Mouse (Mus musculus) neural tube, embryonic 12.5 days (tissue): ENCODE measurements around the gene Mras. TPM values are rescaled to one million over a fixed set of nuclear protein-coding genes. Genes with fewer than 3 reads are reported as not detected.

Experiments used
- ATAC-seq: fragments of 200-750 bp; cut with Nextera tagmentation; 2 replicates; pipeline ENCODE4 v1.8.0; 2017; ENCODE audit warnings: low read depth, mild to moderate bottlenecking, moderate TSS enrichment, moderate library complexity; ENCODE audit not compliant: low FRiP score
- H3K27ac ChIP-seq: fragments of 300-500 bp; sonication (generic); 2 replicates; pipeline ENCODE4 v1.5.1; 2016
- H3K27me3 ChIP-seq: fragments of 300-500 bp; sonication (generic); replicated peaks from 2 replicates; pipeline ENCODE4 v1.6.1; 2016; ENCODE audit warnings: mild to moderate bottlenecking
- H3K36me3 ChIP-seq: fragments of 300-500 bp; sonication (generic); 2 replicates; pipeline ENCODE4 v1.6.1; 2016; ENCODE audit warnings: mild to moderate bottlenecking
- H3K4me1 ChIP-seq: fragments of 300-500 bp; sonication (generic); 2 replicates; pipeline ENCODE4 v1.6.1; 2016
- H3K4me2 ChIP-seq: fragments of 300-500 bp; sonication (generic); replicated peaks from 2 replicates; pipeline ENCODE4 v1.6.1; 2016; ENCODE audit warnings: mild to moderate bottlenecking
- H3K4me3 ChIP-seq: fragments of 300-500 bp; sonication (generic); 2 replicates; pipeline ENCODE4 v1.5.1; 2016
- H3K9ac ChIP-seq: fragments of 300-500 bp; sonication (generic); 2 replicates; pipeline ENCODE4 v1.6.1; 2016; ENCODE audit warnings: mild to moderate bottlenecking
- H3K9me3 ChIP-seq: fragments of 300-500 bp; sonication (generic); 2 replicates; pipeline ENCODE4 v1.6.1; 2016; ENCODE audit warnings: mild to moderate bottlenecking
- WGBS: fragments of 180-500 bp; shearing (Covaris S2); methylation state at CpG from one replicate; pipeline ENCODE4 v1.1.7; 2016; 5-methylcytosine and 5-hydroxymethylcytosine counted together
- polyA plus RNA-seq: library from polyadenylated mRNA; unstranded; fragments of >200 nt; fragmentation: Nextera tagmentation; extraction: Ambion mirVana; gene quantifications from 2 replicates; pipeline ENCODE4 v1.2.1, GENCODE M21; 2016

Mras gene
- polyA plus RNA-seq: 27.5 and 30.7 TPM in 2 replicates

- Histone ChIP-seq H3K27ac (peak within 1 kb of the TSS; percentile 72), H3K4me2 (peak within 1 kb of the TSS; percentile 86), H3K4me3 (peak within 1 kb of the TSS; percentile 82), H3K9ac (peak within 1 kb of the TSS; percentile 87), H3K4me1 (peaks cover 23% of the 10 kb centered on the region), H3K36me3 (no peaks in the 10 kb centered on the region), H3K27me3 (peaks cover 17% of the 10 kb centered on the region), H3K9me3 (no peaks in the 10 kb centered on the region)
- ATAC-seq: 0 out of 2 replicates have a peak, but pooled peaks have one; percentile 1
- WGBS: 17% methylated on average over 27 of the region's 27 CpGs
Observed at GRCm38 (mm10) chr9:99437031-99437764, at the start of gene Mras. Mras (minus strand) TSS chr9:99437381.

- Histone ChIP-seq H3K9ac (no peak overlapping the region), H3K4me3 (no peak overlapping the region), H3K36me3 (peaks cover 59% of the 10 kb centered on the region), H3K4me1 (no peaks in the 10 kb centered on the region), H3K27ac (no peak overlapping the region), H3K9me3 (no peaks in the 10 kb centered on the region), H3K27me3 (no peaks in the 10 kb centered on the region), H3K4me2 (no peak overlapping the region)
- 97% methylated on average over 4 of the region's 4 CpGs for WGBS
- no peak for ATAC-seq
Observed at GRCm38 (mm10) chr9:99485144-99485543, 48.0 kb upstream of the Mras start.

GRCm38 (mm10) chr9:99484632-99485031, 47.5 kb upstream of the Mras start:
- Histone ChIP-seq H3K9ac (no peak overlapping the region), H3K36me3 (peaks cover 58% of the 10 kb centered on the region), H3K4me3 (no peak overlapping the region), H3K9me3 (no peaks in the 10 kb centered on the region), H3K27ac (no peak overlapping the region), H3K4me1 (no peaks in the 10 kb centered on the region), H3K4me2 (no peak overlapping the region), H3K27me3 (no peaks in the 10 kb centered on the region)
- no peak for ATAC-seq

GRCm38 (mm10) chr9:99483191-99483590, 46.0 kb upstream of the Mras start:
- Histone ChIP-seq H3K27ac (no peak overlapping the region), H3K36me3 (peaks cover 49% of the 10 kb centered on the region), H3K4me1 (no peaks in the 10 kb centered on the region), H3K27me3 (no peaks in the 10 kb centered on the region), H3K4me2 (no peak overlapping the region), H3K9me3 (no peaks in the 10 kb centered on the region), H3K4me3 (no peak overlapping the region), H3K9ac (no peak overlapping the region)
- no peak for ATAC-seq
- WGBS: 94% methylated on average over 4 of the region's 4 CpGs

- Histone ChIP-seq H3K36me3 (peaks cover 33% of the 10 kb centered on the region), H3K9ac (no peak overlapping the region), H3K4me3 (no peak overlapping the region), H3K27ac (no peak overlapping the region), H3K4me1 (no peaks in the 10 kb centered on the region), H3K9me3 (no peaks in the 10 kb centered on the region), H3K4me2 (no peak overlapping the region), H3K27me3 (no peaks in the 10 kb centered on the region)
- WGBS: 93% methylated on average over 4 of the region's 4 CpGs
- no peak for ATAC-seq
Observed at GRCm38 (mm10) chr9:99480764-99481163, 43.6 kb upstream of the Mras start.

- ATAC-seq: no peak
- no peak overlapping the region for H3K4me3 ChIP-seq
- no peaks in the 10 kb centered on the region for H3K27me3 ChIP-seq
- no peak overlapping the region for H3K9ac ChIP-seq
- H3K9me3 ChIP-seq: no peaks in the 10 kb centered on the region
- no peaks in the 10 kb centered on the region for H3K4me1 ChIP-seq
- no peak overlapping the region for H3K27ac ChIP-seq
- no peak overlapping the region for H3K4me2 ChIP-seq
- WGBS: 85% methylated on average over 9 of the region's 9 CpGs
- H3K36me3 ChIP-seq: peaks cover 34% of the 10 kb centered on the region
Observed at GRCm38 (mm10) chr9:99479181-99479711, 42.1 kb upstream of the Mras start.

GRCm38 (mm10) chr9:99471334-99471733, 34.2 kb upstream of the Mras start:
- H3K27ac ChIP-seq: no peak overlapping the region

GRCm38 (mm10) chr9:99470347-99471092, 33.3 kb upstream of the Mras start:
- no peak overlapping the region for H3K4me2 ChIP-seq
- H3K4me3 ChIP-seq: no peak overlapping the region
- 55% methylated on average over 16 of the region's 16 CpGs for WGBS
- no peak overlapping the region for H3K27ac ChIP-seq
- H3K9me3 ChIP-seq: no peaks in the 10 kb centered on the region
- H3K27me3 ChIP-seq: no peaks in the 10 kb centered on the region
- no peak overlapping the region for H3K9ac ChIP-seq
- no peaks in the 10 kb centered on the region; the same call in 1 of the 2 replicates for H3K4me1 ChIP-seq
- ATAC-seq: no peak
- peaks cover 9% of the 10 kb centered on the region for H3K36me3 ChIP-seq

More at GRCm38 (mm10) chr9:99471334-99471733, 34.2 kb upstream of the Mras start:
- no peaks in the 10 kb centered on the region for H3K9me3 ChIP-seq
- H3K36me3 ChIP-seq: peaks cover 16% of the 10 kb centered on the region
- ATAC-seq: no peak
- no peak overlapping the region for H3K9ac ChIP-seq
- H3K4me2 ChIP-seq: no peak overlapping the region
- no peak overlapping the region for H3K4me3 ChIP-seq
- no peaks in the 10 kb centered on the region; the same call in 1 of the 2 replicates for H3K4me1 ChIP-seq
- WGBS: 74% methylated on average over 7 of the region's 7 CpGs
- no peaks in the 10 kb centered on the region for H3K27me3 ChIP-seq

GRCm38 (mm10) chr9:99469681-99470273, 32.6 kb upstream of the Mras start:
- 67% methylated on average over 8 of the region's 8 CpGs for WGBS
- Histone ChIP-seq H3K9ac (no peak overlapping the region), H3K4me3 (no peak overlapping the region), H3K27me3 (no peaks in the 10 kb centered on the region), H3K36me3 (0 out of 2 replicates have a peak, but pooled peaks cover 3% of the 10 kb centered on the region), H3K9me3 (no peaks in the 10 kb centered on the region), H3K4me1 (no peaks in the 10 kb centered on the region; the same call in 1 of the 2 replicates), H3K4me2 (no peak overlapping the region), H3K27ac (no peak overlapping the region)
- ATAC-seq: no peak

GRCm38 (mm10) chr9:99468572-99468971, 31.4 kb upstream of the Mras start:
- 79% methylated on average over 9 of the region's 9 CpGs for WGBS
- H3K4me2 ChIP-seq: no peak overlapping the region
- no peak overlapping the region for H3K4me3 ChIP-seq
- no peaks in the 10 kb centered on the region; the same call in 1 of the 2 replicates for H3K4me1 ChIP-seq
- H3K9ac ChIP-seq: no peak overlapping the region
- H3K27me3 ChIP-seq: no peaks in the 10 kb centered on the region
- H3K27ac ChIP-seq: no peak overlapping the region
- no peak for ATAC-seq
- H3K36me3 ChIP-seq: no peaks in the 10 kb centered on the region
- no peaks in the 10 kb centered on the region for H3K9me3 ChIP-seq

GRCm38 (mm10) chr9:99464876-99465275, 27.7 kb upstream of the Mras start:
- no peak overlapping the region for H3K4me2 ChIP-seq
- no peaks in the 10 kb centered on the region for H3K36me3 ChIP-seq
- 90% methylated on average over 6 of the region's 6 CpGs for WGBS
- ATAC-seq: no peak
- H3K9ac ChIP-seq: no peak overlapping the region
- H3K9me3 ChIP-seq: no peaks in the 10 kb centered on the region
- H3K27ac ChIP-seq: no peak overlapping the region
- H3K4me1 ChIP-seq: no peaks in the 10 kb centered on the region
- no peaks in the 10 kb centered on the region for H3K27me3 ChIP-seq
- no peak overlapping the region for H3K4me3 ChIP-seq

GRCm38 (mm10) chr9:99459730-99460129, 22.5 kb upstream of the Mras start:
- H3K4me2 ChIP-seq: no peak overlapping the region
- WGBS: 96% methylated on average over 4 of the region's 4 CpGs
- ATAC-seq: no peak
- H3K36me3 ChIP-seq: no peaks in the 10 kb centered on the region
- no peaks in the 10 kb centered on the region for H3K27me3 ChIP-seq
- no peaks in the 10 kb centered on the region for H3K4me1 ChIP-seq
- H3K9ac ChIP-seq: no peak overlapping the region
- H3K27ac ChIP-seq: no peak overlapping the region
- no peak overlapping the region for H3K4me3 ChIP-seq
- no peaks in the 10 kb centered on the region for H3K9me3 ChIP-seq
